Mouse (Mus musculus) MEL (cell line): Measurements from ENCODE around the gene Recql5. TPM values are rescaled to one million over a fixed set of nuclear protein-coding genes. Genes with fewer than 3 reads are reported as not detected.

ENCODE experiments used
- DNase-seq: peaks from one replicate; pipeline ENCODE4 v3.0.0; 2011; ENCODE audit warnings: low read depth, low spot score
- H3K27ac ChIP-seq: 2 replicates; pipeline ENCODE4 v1.5.1; 2012; ENCODE audit warnings: low read depth, mild to moderate bottlenecking, control low read depth, low read length, moderate library complexity; ENCODE audit not compliant: control insufficient read depth
- H3K27me3 ChIP-seq, 2 experiments: fragments of 150-350 bp in 1 of 2; sonication (generic) in 1 of 2; 2 replicates each; pipeline ENCODE4 v1.6.1; 2012; ENCODE audit warnings: low read length in 2 of 2, mild to moderate bottlenecking in 2 of 2, improper control_type of control experiment in 1 of 2, moderate library complexity in 1 of 2; ENCODE audit not compliant: insufficient read depth in 2 of 2, control insufficient read depth in 1 of 2
- H3K36me3 ChIP-seq, 2 experiments: 2 replicates each; pipeline ENCODE4 v1.6.1; 2012 to 2014; ENCODE audit warnings: low read length in 2 of 2, improper control_type of control experiment in 1 of 2, inconsistent platforms in 1 of 2, mild to moderate bottlenecking in 1 of 2; ENCODE audit not compliant: insufficient read depth in 2 of 2, control insufficient read depth in 1 of 2
- H3K4me1 ChIP-seq, 2 experiments: fragments of 150-350 bp in 1 of 2; sonication (generic) in 1 of 2; 2 replicates each; pipeline ENCODE4 v1.6.1; 2012; ENCODE audit warnings: low read length in 2 of 2, improper control_type of control experiment in 1 of 2, mild to moderate bottlenecking in 1 of 2; ENCODE audit not compliant: insufficient read depth in 2 of 2, control insufficient read depth in 1 of 2
- H3K4me3 ChIP-seq, 2 experiments: fragments of 150-350 bp in 1 of 2; sonication (generic) in 1 of 2; 2 replicates each; pipeline ENCODE4 v1.5.1; 2012; ENCODE audit warnings: low read depth in 2 of 2, low read length in 2 of 2, mild to moderate bottlenecking in 2 of 2, moderate library complexity in 2 of 2, control low read depth in 1 of 2, improper control_type of control experiment in 1 of 2; ENCODE audit not compliant: control insufficient read depth in 1 of 2, insufficient read depth in 1 of 2
- H3K79me2 ChIP-seq: 2 replicates; pipeline ENCODE4 v1.6.1; 2012; ENCODE audit warnings: mild to moderate bottlenecking, low read length, moderate library complexity; ENCODE audit not compliant: control insufficient read depth, poor library complexity, insufficient read depth
- H3K9ac ChIP-seq: 2 replicates; pipeline ENCODE4 v1.6.1; 2012; ENCODE audit warnings: low read depth, mild to moderate bottlenecking, control low read depth, low read length, moderate library complexity; ENCODE audit not compliant: control insufficient read depth, poor library complexity, severe bottlenecking
- H3K9me3 ChIP-seq: fragments of 150-350 bp; sonication (generic); replicated peaks from 2 replicates; pipeline ENCODE4 v1.6.1; 2012; ENCODE audit warnings: mild to moderate bottlenecking, low read length, improper control_type of control experiment, moderate library complexity; ENCODE audit not compliant: insufficient read depth
- BHLHE40 ChIP-seq: IDR thresholded peaks from 2 replicates; pipeline ENCODE4 v1.6.1; 2012; ENCODE audit warnings: low read depth, mild to moderate bottlenecking, inconsistent platforms, low read length, improper control_type of control experiment, borderline replicate concordance
- E2F4 ChIP-seq: IDR thresholded peaks from 2 replicates; pipeline ENCODE4 v1.6.1; 2011; ENCODE audit warnings: low read depth, low read length, improper control_type of control experiment, borderline replicate concordance
- ELF1 ChIP-seq: IDR thresholded peaks from 2 replicates; pipeline ENCODE4 v1.6.1; 2014; ENCODE audit warnings: low read depth, mild to moderate bottlenecking, inconsistent platforms, low read length, improper control_type of control experiment, moderate library complexity
- ETS1 ChIP-seq: IDR thresholded peaks from 2 replicates; pipeline ENCODE4 v1.6.1; 2012; ENCODE audit warnings: low read depth, mild to moderate bottlenecking, inconsistent platforms, low read length, improper control_type of control experiment, moderate library complexity
- GATA1 ChIP-seq: IDR thresholded peaks from 2 replicates; pipeline ENCODE4 v1.6.1; 2011; ENCODE audit warnings: low read depth, low read length, improper control_type of control experiment
- KAT2A ChIP-seq: conservative IDR thresholded peaks from 2 replicates; pipeline ENCODE4 v1.6.1; 2012; ENCODE audit warnings: low read depth, low read length, improper control_type of control experiment, inconsistent platforms
- MAFK ChIP-seq: IDR thresholded peaks from 2 replicates; pipeline ENCODE4 v1.6.1; 2011; ENCODE audit warnings: low read depth, mild to moderate bottlenecking, low read length, improper control_type of control experiment, borderline replicate concordance
- MAX ChIP-seq: IDR thresholded peaks from 2 replicates; pipeline ENCODE4 v1.6.1; 2011; ENCODE audit warnings: low read length, improper control_type of control experiment
- MXI1 ChIP-seq: IDR thresholded peaks from 2 replicates; pipeline ENCODE4 v1.6.1; 2011; ENCODE audit warnings: mild to moderate bottlenecking, low read depth, low read length, improper control_type of control experiment
- MYB ChIP-seq: IDR thresholded peaks from 2 replicates; pipeline ENCODE4 v1.6.1; 2011; ENCODE audit warnings: mild to moderate bottlenecking, low read depth, low read length, improper control_type of control experiment
- NELFE ChIP-seq: IDR thresholded peaks from 2 replicates; pipeline ENCODE4 v1.6.1; 2011; ENCODE audit warnings: low read depth, low read length, improper control_type of control experiment
- POLR2AphosphoS5 ChIP-seq: IDR thresholded peaks from 2 replicates; pipeline ENCODE4 v1.6.1; 2012; ENCODE audit warnings: low read depth, borderline replicate concordance, mild to moderate bottlenecking, inconsistent platforms, low read length, moderate library complexity, mixed read lengths
- RAD21 ChIP-seq: IDR thresholded peaks from 2 replicates; pipeline ENCODE4 v1.6.1; 2011; ENCODE audit warnings: mild to moderate bottlenecking, low read depth, low read length, improper control_type of control experiment
- RCOR1 ChIP-seq: IDR thresholded peaks from 2 replicates; pipeline ENCODE4 v1.6.1; 2012; ENCODE audit warnings: low read depth, mild to moderate bottlenecking, inconsistent platforms, low read length, improper control_type of control experiment
- SIN3A ChIP-seq: IDR thresholded peaks from 2 replicates; pipeline ENCODE4 v1.6.1; 2012; ENCODE audit warnings: low read length, improper control_type of control experiment, inconsistent platforms
- SMC3 ChIP-seq: IDR thresholded peaks from 2 replicates; pipeline ENCODE4 v1.6.1; 2011; ENCODE audit warnings: low read depth, low read length, improper control_type of control experiment
- TBP ChIP-seq: IDR thresholded peaks from 2 replicates; pipeline ENCODE4 v1.8.0; 2011; ENCODE audit warnings: low read depth, low read length, improper control_type of control experiment
- UBTF ChIP-seq: IDR thresholded peaks from 2 replicates; pipeline ENCODE4 v1.6.1; 2012; ENCODE audit warnings: low read depth, mild to moderate bottlenecking, inconsistent platforms, low read length, improper control_type of control experiment, moderate library complexity, borderline replicate concordance; ENCODE audit not compliant: insufficient read depth
- USF1 ChIP-seq: IDR thresholded peaks from 2 replicates; pipeline ENCODE4 v1.6.1; 2014; ENCODE audit warnings: low read depth, mild to moderate bottlenecking, inconsistent platforms, low read length, improper control_type of control experiment, moderate library complexity
- USF2 ChIP-seq, 2 experiments: IDR thresholded peaks; 2 replicates each; pipeline ENCODE4 v1.6.1; 2011 to 2012; ENCODE audit warnings: improper control_type of control experiment in 2 of 2, low read length in 2 of 2, borderline replicate concordance in 1 of 2, inconsistent platforms in 1 of 2, low read depth in 1 of 2, mild to moderate bottlenecking in 1 of 2; ENCODE audit not compliant: insufficient read depth in 1 of 2
- ZC3H11A ChIP-seq: IDR thresholded peaks from 2 replicates; pipeline ENCODE4 v1.6.1; 2012; ENCODE audit warnings: low read depth, mild to moderate bottlenecking, inconsistent platforms, low read length, improper control_type of control experiment
- ZKSCAN1 ChIP-seq: IDR thresholded peaks from 2 replicates; pipeline ENCODE4 v1.6.1; 2012; ENCODE audit warnings: low read depth, mild to moderate bottlenecking, inconsistent platforms, low read length, improper control_type of control experiment, moderate library complexity
- ZNF384 ChIP-seq: IDR thresholded peaks from 2 replicates; pipeline ENCODE4 v1.6.1; 2012; ENCODE audit warnings: low read depth, mild to moderate bottlenecking, inconsistent platforms, low read length, improper control_type of control experiment
- polyA plus RNA-seq, 2 experiments: library from polyadenylated mRNA; stranded (reverse) in 1 of 2; unstranded in 1 of 2; fragments of >175 nt in 1 of 2; fragments of >200 nt in 1 of 2; gene quantifications; 2 replicates each; pipeline versions ENCODE4 v1.2.1 to v1.2.4; 2012; ENCODE audit warnings: low replicate concordance in 2 of 2, low read depth in 1 of 2; ENCODE audit not compliant: insufficient read length in 2 of 2, insufficient read depth in 1 of 2, missing spikeins in 1 of 2
- total RNA-seq: library from RNA; depleted of rRNA; stranded (reverse); fragments of 300-350 nt; gene quantifications from 2 replicates; pipeline ENCODE4 v1.2.3, GENCODE M21; 2012

The Recql5 gene
- total and polyA plus RNA-seq, 3 experiments, result 20.3 to 21.5 TPM; not detected in 1

- TF ChIP-seq SMC3 (no peak), KAT2A (no peak), MAX (no peak), POLR2AphosphoS5 (no peak), ELF1 (no peak)
- H3K4me1 ChIP-seq, result no peaks in the 10 kb centered on the region
- no peaks in the 10 kb centered on the region for H3K27me3 ChIP-seq
- H3K36me3 ChIP-seq, result no peaks in the 10 kb centered on the region
- no peak overlapping the region for H3K27ac ChIP-seq
- no peak overlapping the region for H3K4me3 ChIP-seq
- no peaks in the 10 kb centered on the region for H3K9me3 ChIP-seq
- H3K79me2 ChIP-seq, result no peaks in the 10 kb centered on the region
- DNase-seq, result no peak
- H3K9ac ChIP-seq, result no peak overlapping the region
Observed at GRCm38 (mm10) chr11:115893071-115893470, 40.2 kb downstream of the Recql5 start.

- Histone ChIP-seq H3K4me1 (no peaks in the 10 kb centered on the region), H3K79me2 (no peaks in the 10 kb centered on the region), H3K36me3 (no peaks in the 10 kb centered on the region), H3K27ac (no peak overlapping the region), H3K27me3 (no peaks in the 10 kb centered on the region), H3K9me3 (no peaks in the 10 kb centered on the region), H3K9ac (no peak overlapping the region), H3K4me3 (no peak overlapping the region)
- TF ChIP-seq POLR2AphosphoS5 (no peak), BHLHE40 (no peak), ZC3H11A (no peak), UBTF (no peak), NELFE (no peak), SIN3A (no peak), USF2 (IDR thresholded peaks at IDR 0.05; ENCODE audit: borderline replicate concordance in 1 of 2, insufficient read depth in 1 of 2, low read depth in 1 of 2, low read length in 2 of 2) (no peak), ZNF384 (no peak), MAX (no peak), E2F4 (no peak), MAFK (no peak), ETS1 (no peak), ZKSCAN1 (no peak), RCOR1 (no peak), MXI1 (no peak), MYB (no peak), USF1 (no peak), RAD21 (no peak), GATA1 (no peak), TBP (no peak)
- DNase-seq, result no peak
Observed at GRCm38 (mm10) chr11:115892213-115892612, 41.1 kb downstream of the Recql5 start.
